Mouse (Mus musculus) C2C12 (cell line): Measurements from ENCODE around the gene Dpf3. TPM values are rescaled to one million over a fixed set of nuclear protein-coding genes. Genes with fewer than 3 reads are reported as not detected.

Experiments used
- H3K27me3 ChIP-seq: one replicate; pipeline ENCODE4 v1.6.1; 2011; ENCODE audit not compliant: control insufficient read depth, insufficient read depth, insufficient read length
- H3K36me3 ChIP-seq: one replicate; pipeline ENCODE4 v1.6.1; 2011; ENCODE audit not compliant: control insufficient read depth, insufficient read depth
- H3K4me3 ChIP-seq: one replicate; pipeline ENCODE4 v1.5.1; 2011; ENCODE audit warnings: mild to moderate bottlenecking, control low read depth; ENCODE audit not compliant: poor library complexity, insufficient read depth, severe bottlenecking
- H3K79me2 ChIP-seq: one replicate; pipeline ENCODE4 v1.6.1; 2011; ENCODE audit not compliant: control insufficient read depth, insufficient read depth
- H3K79me3 ChIP-seq: one replicate; pipeline ENCODE4 v1.6.1; 2011; ENCODE audit warnings: low read depth, control low read depth
- H3ac ChIP-seq: one replicate; pipeline ENCODE3; 2011; ENCODE audit warnings: low read depth; ENCODE audit not compliant: control insufficient read depth, insufficient read length
- CEBPB ChIP-seq: IDR thresholded peaks from one replicate; pipeline ENCODE4 v1.6.1; 2011; ENCODE audit warnings: low read depth, mild to moderate bottlenecking, control low read depth, moderate library complexity
- CTCF ChIP-seq: IDR thresholded peaks from one replicate; pipeline ENCODE4 v1.5.1; 2011; ENCODE audit not compliant: control insufficient read depth, insufficient read depth, insufficient read length
- FOSL1 ChIP-seq: IDR thresholded peaks from one replicate; pipeline ENCODE4 v1.8.0; 2011; ENCODE audit warnings: mild to moderate bottlenecking, low read length; ENCODE audit not compliant: poor library complexity, insufficient read depth, severe bottlenecking
- MAX ChIP-seq: IDR thresholded peaks from one replicate; pipeline ENCODE4 v1.6.1; 2011; ENCODE audit warnings: mild to moderate bottlenecking, control low read depth
- MYOD1 ChIP-seq: IDR thresholded peaks from one replicate; pipeline ENCODE4 v1.6.1; 2011; ENCODE audit warnings: low read depth; ENCODE audit not compliant: control insufficient read depth, insufficient read length
- MYOG ChIP-seq: IDR thresholded peaks from one replicate; pipeline ENCODE4 v1.6.1; 2011; ENCODE audit not compliant: control insufficient read depth, insufficient read length; ENCODE audit errors: extremely low read depth
- USF1 ChIP-seq: IDR thresholded peaks from one replicate; pipeline ENCODE4 v1.6.1; 2011; ENCODE audit warnings: low read depth, mild to moderate bottlenecking, control low read depth, moderate library complexity
- polyA plus RNA-seq: library from polyadenylated mRNA; unstranded; fragments of >200 nt; fragmentation: generic; extraction: Trizol; gene quantifications from one replicate; pipeline ENCODE4 v1.2.1, GENCODE M21; 2012; ENCODE audit warnings: missing spikeins

The Dpf3 gene
- polyA plus RNA-seq, 1 experiment, result 0.25 TPM

GRCm38 (mm10) chr12:83309031-83309804 lies 178.3 kb downstream of the Dpf3 start:
- Histone ChIP-seq H3ac (no peak overlapping the region), H3K4me3 (no peak overlapping the region), H3K36me3 (no peaks in the 10 kb centered on the region), H3K79me3 (no peaks in the 10 kb centered on the region), H3K27me3 (no peaks in the 10 kb centered on the region), H3K79me2 (no peaks in the 10 kb centered on the region)
- TF ChIP-seq FOSL1, result no peak
- TF ChIP-seq CEBPB, result no peak
- TF ChIP-seq USF1, result no peak
- TF ChIP-seq MYOD1, result no peak
- TF ChIP-seq CTCF, result no peak
- no peak for TF ChIP-seq MAX
- no peak for TF ChIP-seq MYOG

- no peak overlapping the region for H3ac ChIP-seq
- no peaks in the 10 kb centered on the region for H3K79me3 ChIP-seq
- H3K36me3 ChIP-seq, result no peaks in the 10 kb centered on the region
- no peaks in the 10 kb centered on the region for H3K27me3 ChIP-seq
- TF ChIP-seq MYOG (no peak), CTCF (no peak), USF1 (no peak), FOSL1 (no peak), MAX (no peak), MYOD1 (no peak), CEBPB (no peak)
- H3K4me3 ChIP-seq, result no peak overlapping the region
- H3K79me2 ChIP-seq, result no peaks in the 10 kb centered on the region
Measured at GRCm38 (mm10) chr12:83308627-83309026, 178.9 kb downstream of the Dpf3 start.

GRCm38 (mm10) chr12:83303221-83303620 lies 184.3 kb downstream of the Dpf3 start:
- no peak overlapping the region for H3K4me3 ChIP-seq
- H3K36me3 ChIP-seq, result no peaks in the 10 kb centered on the region
- H3K79me2 ChIP-seq, result no peaks in the 10 kb centered on the region
- no peak for TF ChIP-seq FOSL1
- no peak for TF ChIP-seq MYOG
- TF ChIP-seq USF1, result no peak
- no peak for TF ChIP-seq MAX
- no peak for TF ChIP-seq CEBPB
- no peak for TF ChIP-seq MYOD1
- TF ChIP-seq CTCF, result no peak
- no peaks in the 10 kb centered on the region for H3K27me3 ChIP-seq
- H3K79me3 ChIP-seq, result no peaks in the 10 kb centered on the region
- no peak overlapping the region for H3ac ChIP-seq

GRCm38 (mm10) chr12:83302320-83303153 lies 185.0 kb downstream of the Dpf3 start:
- H3K4me3 ChIP-seq, result no peak overlapping the region
- TF ChIP-seq MYOD1 (no peak), USF1 (no peak), MYOG (no peak), CEBPB (no peak), MAX (no peak), CTCF (no peak), FOSL1 (no peak)
- H3K79me2 ChIP-seq, result no peaks in the 10 kb centered on the region
- no peak overlapping the region for H3ac ChIP-seq
- H3K36me3 ChIP-seq, result no peaks in the 10 kb centered on the region
- no peaks in the 10 kb centered on the region for H3K27me3 ChIP-seq
- H3K79me3 ChIP-seq, result no peaks in the 10 kb centered on the region

GRCm38 (mm10) chr12:83301616-83302319 lies 185.7 kb downstream of the Dpf3 start:
- Histone ChIP-seq H3K4me3 (no peak overlapping the region), H3K79me2 (no peaks in the 10 kb centered on the region), H3ac (no peak overlapping the region), H3K36me3 (no peaks in the 10 kb centered on the region), H3K79me3 (no peaks in the 10 kb centered on the region), H3K27me3 (no peaks in the 10 kb centered on the region)
- TF ChIP-seq FOSL1, result no peak
- TF ChIP-seq MAX, result no peak
